Mouse (Mus musculus): Measurements from ENCODE around the gene Bnip2. TPM values are rescaled to one million over a fixed set of nuclear protein-coding genes. Genes with fewer than 3 reads are reported as not detected.

Gene Bnip2
- polyA plus RNA-seq, 2 experiments: 23.8 to 46.6 TPM

- 13% methylated on average over 8 of the region's 8 CpGs for WGBS (ENCODE audit: insufficient replicate concordance)
- H3K4me2 ChIP-seq (ENCODE audit: low read depth): no peak overlapping the region
- H3K36me3 ChIP-seq (replicated peaks; ENCODE audit: control insufficient read depth, insufficient read depth, low read depth): peaks cover 19% of the 10 kb centered on the region
- H3K4me1 ChIP-seq (replicated peaks; ENCODE audit: control insufficient read depth in 2 of 2, insufficient read depth in 2 of 2, low read length in 1 of 2): peaks cover 20 to 26% of the 10 kb centered on the region in 2 experiments
- H3K27ac ChIP-seq: no peak overlapping the region; the same call in 1 of the 2 replicates
- DNase-seq (ENCODE audit: low read depth in 3 of 3, low spot score in 3 of 3): no peak
- H3K27me3 ChIP-seq (ENCODE audit: control insufficient read depth, insufficient read depth, low read length): no peaks in the 10 kb centered on the region
- no peak overlapping the region for H3K9ac ChIP-seq (replicated peaks)
- no peak overlapping the region for H3K4me3 ChIP-seq (ENCODE audit: insufficient read depth in 1 of 2, low read depth in 2 of 2, low read length in 2 of 2)
- ATAC-seq (ENCODE audit: insufficient read depth): no peak
- no peaks in the 10 kb centered on the region for H3K9me3 ChIP-seq (ENCODE audit: control insufficient read depth, low read length)
- TF ChIP-seq EP300 (IDR thresholded peaks at IDR 0.05; ENCODE audit: low read depth) (no peak), CTCF (IDR thresholded peaks at IDR 0.05; ENCODE audit: low read depth) (no peak)
Observed at GRCm38 (mm10) chr9:70009754-70010304, 20.6 kb downstream of the Bnip2 start.

GRCm38 (mm10) chr9:70010781-70011473, 21.7 kb downstream of the Bnip2 start:
- H3K4me3 ChIP-seq (ENCODE audit: insufficient read depth in 1 of 2, low read depth in 2 of 2, low read length in 2 of 2): no peak overlapping the region
- no peak for ATAC-seq (ENCODE audit: insufficient read depth)
- no peaks in the 10 kb centered on the region for H3K27me3 ChIP-seq (ENCODE audit: control insufficient read depth, insufficient read depth, low read length)
- no peak overlapping the region for H3K9ac ChIP-seq (replicated peaks)
- TF ChIP-seq CTCF (IDR thresholded peaks at IDR 0.05; ENCODE audit: low read depth) (no peak), EP300 (IDR thresholded peaks at IDR 0.05; ENCODE audit: low read depth) (no peak)
- peak overlapping the region; percentile 90; the same call in 1 of the 2 replicates for H3K4me2 ChIP-seq (ENCODE audit: low read depth)
- 84% methylated on average over 5 of the region's 5 CpGs for WGBS (ENCODE audit: insufficient replicate concordance)
- H3K36me3 ChIP-seq (replicated peaks; ENCODE audit: control insufficient read depth, insufficient read depth, low read depth): peaks cover 15% of the 10 kb centered on the region
- no peak for DNase-seq (ENCODE audit: low read depth in 3 of 3, low spot score in 3 of 3)
- H3K27ac ChIP-seq: peak overlapping the region; percentile 35; the same call in 1 of the 2 replicates
- no peaks in the 10 kb centered on the region for H3K9me3 ChIP-seq (ENCODE audit: control insufficient read depth, low read length)
- peaks cover 20 to 26% of the 10 kb centered on the region in 2 experiments for H3K4me1 ChIP-seq (replicated peaks; ENCODE audit: control insufficient read depth in 2 of 2, insufficient read depth in 2 of 2, low read length in 1 of 2)

- H3K27me3 ChIP-seq (ENCODE audit: control insufficient read depth, insufficient read depth, low read length): no peaks in the 10 kb centered on the region
- ATAC-seq (ENCODE audit: insufficient read depth) (peak; percentile 43), DNase-seq (ENCODE audit: low read depth in 3 of 3, low spot score in 3 of 3) (no peak)
- H3K4me1 ChIP-seq (replicated peaks; ENCODE audit: control insufficient read depth in 2 of 2, insufficient read depth in 2 of 2, low read length in 1 of 2): peaks cover 20 to 31% of the 10 kb centered on the region in 2 experiments
- H3K27ac ChIP-seq: peak overlapping the region; percentile 69
- H3K4me3 ChIP-seq (ENCODE audit: insufficient read depth in 1 of 2, low read depth in 2 of 2, low read length in 2 of 2): peak overlapping the region; percentile 45 to 98; a peak in 3 of 4 replicates
- WGBS (ENCODE audit: insufficient replicate concordance): 47% methylated on average over 14 of the region's 14 CpGs
- peak overlapping the region; percentile 90 for H3K4me2 ChIP-seq (ENCODE audit: low read depth)
- peaks cover 24% of the 10 kb centered on the region for H3K36me3 ChIP-seq (replicated peaks; ENCODE audit: control insufficient read depth, insufficient read depth, low read depth)
- H3K9me3 ChIP-seq (ENCODE audit: control insufficient read depth, low read length): no peaks in the 10 kb centered on the region
- TF ChIP-seq EP300 (IDR thresholded peaks at IDR 0.05; ENCODE audit: low read depth) (no peak), CTCF (IDR thresholded peaks at IDR 0.05; ENCODE audit: low read depth) (no peak)
- peak overlapping the region; percentile 96 for H3K9ac ChIP-seq (replicated peaks)
Observed at GRCm38 (mm10) chr9:70011537-70012407, 22.5 kb downstream of the Bnip2 start.

- under 1% methylated on average over 57 of the region's 57 CpGs for WGBS (ENCODE audit: insufficient replicate concordance)
- Histone ChIP-seq H3K36me3 (replicated peaks; ENCODE audit: control insufficient read depth, insufficient read depth, low read depth) (peaks cover 27% of the 10 kb centered on the region), H3K9me3 (ENCODE audit: control insufficient read depth, low read length) (no peaks in the 10 kb centered on the region), H3K9ac (replicated peaks) (peak within 1 kb of the TSS; percentile 96), H3K27ac (peak within 1 kb of the TSS; percentile 69), H3K4me2 (ENCODE audit: low read depth) (peak within 1 kb of the TSS; percentile 90), H3K27me3 (ENCODE audit: control insufficient read depth, insufficient read depth, low read length) (no peaks in the 10 kb centered on the region), H3K4me3 (ENCODE audit: insufficient read depth in 1 of 2, low read depth in 2 of 2, low read length in 2 of 2) (peak within 1 kb of the TSS; percentile 96 to 98), H3K4me1 (replicated peaks; ENCODE audit: control insufficient read depth in 2 of 2, insufficient read depth in 2 of 2, low read length in 1 of 2) (peaks cover 20 to 31% of the 10 kb centered on the region in 2 experiments)
- TF ChIP-seq EP300 (IDR thresholded peaks at IDR 0.05; ENCODE audit: low read depth): no peak
- TF ChIP-seq CTCF (IDR thresholded peaks at IDR 0.05; ENCODE audit: low read depth): no peak
- ATAC-seq (ENCODE audit: insufficient read depth): peak; percentile 94
- peak; percentile 81 to 86 (median 82) for DNase-seq (ENCODE audit: low read depth in 3 of 3, low spot score in 3 of 3)
Observed at GRCm38 (mm10) chr9:70012408-70012901, 23.2 kb downstream of the Bnip2 start, which contains the start of gene Gtf2a2. Gene Gtf2a2, plus strand, starts transcription at chr9:70012550.
